Mouse (Mus musculus) urinary bladder, adult 2 months (tissue): ENCODE measurements around the gene Pdlim1. TPM values are rescaled to one million over a fixed set of nuclear protein-coding genes. Genes with fewer than 3 reads are reported as not detected.

Source experiments
- DNase-seq: peaks from one replicate; pipeline ENCODE4 v3.0.0; 2022; ENCODE audit warnings: low spot score
- polyA plus RNA-seq: library from polyadenylated mRNA; depleted of rRNA; stranded (reverse); fragments of >200 nt; gene quantifications from 2 replicates; pipeline ENCODE4 v1.2.3, GENCODE M21; 2012

The Pdlim1 gene
- polyA plus RNA-seq, 1 experiment = 79.7 TPM

DNA sequence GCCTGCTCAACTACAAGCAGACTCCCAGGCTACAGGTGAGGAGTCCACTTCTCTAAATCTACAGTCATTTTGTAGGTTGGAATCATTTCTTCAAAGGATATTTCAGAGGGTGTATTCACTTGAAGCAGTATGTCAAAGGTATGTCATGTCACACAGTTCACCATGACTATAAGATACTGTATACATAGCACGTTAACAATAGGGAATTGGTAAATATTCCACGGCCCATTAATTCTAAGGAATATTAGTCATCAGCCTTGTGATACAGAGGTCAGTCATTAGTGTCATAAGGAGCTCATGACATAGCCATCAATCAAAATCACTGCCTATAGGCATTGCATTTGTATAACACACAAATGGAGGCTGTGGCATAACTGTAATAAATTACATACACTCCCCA lies 13.1 kb upstream of the Pdlim1 start:
- DNase-seq = no peak

- no peak for DNase-seq
Measured at GRCm38 (mm10) chr19:40283415-40283814, 11.8 kb upstream of the Pdlim1 start.

- peak; percentile 9 for DNase-seq
Measured at GRCm38 (mm10) chr19:40278372-40279023, 6.9 kb upstream of the Pdlim1 start.

- DNase-seq = no peak
Measured at GRCm38 (mm10) chr19:40277494-40277893, 5.9 kb upstream of the Pdlim1 start.

GRCm38 (mm10) chr19:40275401-40276188 lies 4.0 kb upstream of the Pdlim1 start:
- no peak for DNase-seq

- no peak for DNase-seq
Measured at GRCm38 (mm10) chr19:40272674-40273073, 1.0 kb upstream of the Pdlim1 start.

DNA sequence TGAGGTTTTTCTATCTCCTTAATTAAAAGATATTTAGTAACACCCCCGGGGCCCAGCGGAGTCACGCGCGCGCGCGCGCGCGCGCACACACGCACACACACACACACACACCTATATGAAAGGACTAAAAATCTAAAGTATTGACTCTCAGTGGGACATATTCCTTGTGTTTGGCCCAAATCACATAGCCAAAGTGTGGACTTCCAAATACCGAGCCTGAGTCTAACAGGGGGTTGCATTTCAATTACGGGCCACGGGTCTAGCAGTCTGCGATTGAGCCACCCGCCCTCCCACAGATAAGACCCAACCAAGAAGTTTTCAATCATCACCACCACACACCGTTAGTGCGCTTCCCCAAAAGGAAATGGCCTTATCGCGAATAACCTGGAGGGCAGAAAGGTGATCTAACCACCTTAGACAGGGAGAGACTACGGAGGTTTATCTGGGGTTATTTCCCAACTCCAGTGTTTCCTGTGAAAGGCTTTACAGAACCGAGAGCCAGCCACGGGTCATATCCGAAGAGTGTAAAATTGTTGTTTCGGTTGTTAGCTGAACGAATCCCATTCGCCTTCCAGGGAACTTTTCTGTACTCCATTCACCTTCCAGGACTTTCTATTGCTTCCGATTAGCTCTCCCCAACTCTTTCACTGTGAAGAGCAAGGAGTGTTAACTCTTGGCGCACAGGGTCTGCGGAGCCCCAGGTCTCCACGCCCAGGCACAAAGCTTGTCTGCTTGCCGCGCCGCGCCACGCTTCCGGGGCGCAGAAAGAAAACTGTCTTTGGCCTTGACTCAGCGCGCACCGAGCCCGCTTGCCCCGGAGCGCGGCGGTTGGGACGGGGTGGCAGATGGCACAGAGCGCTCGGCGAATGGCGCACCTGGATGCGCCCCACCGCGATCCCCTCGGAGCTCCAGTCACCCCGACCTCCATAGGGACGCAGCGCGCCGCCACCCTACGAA lies 1.0 kb downstream of the Pdlim1 start:
- peak; percentile 49 for DNase-seq

GRCm38 (mm10) chr19:40269526-40269925 lies 2.1 kb downstream of the Pdlim1 start:
- no peak for DNase-seq

DNA sequence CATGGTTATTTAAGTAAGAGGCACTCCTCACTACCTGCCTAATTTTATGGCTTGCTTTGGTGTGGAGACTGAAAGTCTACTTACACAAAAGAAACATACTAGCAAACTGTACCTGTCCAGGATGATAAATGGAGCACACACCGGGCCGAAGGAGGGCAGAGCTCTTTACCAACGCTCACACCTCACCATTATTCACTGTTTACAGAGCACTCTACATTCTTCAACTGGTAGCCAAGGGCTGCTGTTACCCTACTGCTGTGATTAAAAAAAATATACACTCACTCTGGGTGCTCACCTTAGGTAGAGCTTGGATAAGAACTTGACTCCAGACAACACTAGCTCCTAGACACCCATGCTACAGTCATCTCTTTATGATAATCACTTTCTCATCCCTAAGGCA lies 3.1 kb downstream of the Pdlim1 start:
- no peak for DNase-seq

DNA sequence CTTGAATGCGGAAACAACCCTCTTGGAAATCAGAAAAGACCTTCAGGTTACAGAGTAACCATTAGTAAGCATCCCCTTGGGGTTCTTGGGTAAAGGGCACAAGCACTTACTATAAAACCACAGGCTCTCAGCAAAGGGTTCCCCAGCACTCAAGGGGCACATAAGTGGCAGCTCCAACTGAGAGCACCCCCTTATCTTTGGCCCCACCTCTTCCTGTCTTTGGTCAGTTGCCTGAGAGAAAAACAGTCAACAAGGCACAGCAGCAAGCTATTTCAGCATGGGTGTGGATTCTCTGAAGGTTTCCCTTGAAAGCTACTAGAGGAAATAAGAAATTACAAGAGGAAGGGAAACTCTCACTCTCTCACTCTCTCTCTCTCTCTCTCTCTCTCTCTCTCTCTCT lies 4.3 kb downstream of the Pdlim1 start:
- no peak for DNase-seq

GRCm38 (mm10) chr19:40259485-40259884 lies 12.2 kb downstream of the Pdlim1 start:
- DNase-seq = no peak

DNA sequence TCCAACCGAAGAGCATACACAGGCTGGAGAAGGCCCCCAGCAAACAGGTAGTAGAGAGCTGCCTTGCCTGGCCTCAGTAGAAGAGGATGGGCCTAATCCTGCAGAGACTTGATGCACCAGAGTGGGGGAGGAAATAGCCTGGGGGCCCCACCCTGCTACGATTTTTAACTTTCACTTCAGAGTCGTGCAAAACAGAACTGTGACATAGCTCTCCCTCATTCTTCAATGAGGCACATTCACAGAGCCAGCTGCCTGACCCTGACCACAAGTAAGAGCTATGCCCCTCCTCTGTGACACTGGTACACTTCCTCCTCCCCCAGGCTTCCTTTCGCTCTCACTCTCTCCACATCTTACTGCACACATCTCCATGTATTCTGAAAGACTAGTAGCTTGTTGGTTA lies 14.2 kb downstream of the Pdlim1 start:
- no peak for DNase-seq

DNA sequence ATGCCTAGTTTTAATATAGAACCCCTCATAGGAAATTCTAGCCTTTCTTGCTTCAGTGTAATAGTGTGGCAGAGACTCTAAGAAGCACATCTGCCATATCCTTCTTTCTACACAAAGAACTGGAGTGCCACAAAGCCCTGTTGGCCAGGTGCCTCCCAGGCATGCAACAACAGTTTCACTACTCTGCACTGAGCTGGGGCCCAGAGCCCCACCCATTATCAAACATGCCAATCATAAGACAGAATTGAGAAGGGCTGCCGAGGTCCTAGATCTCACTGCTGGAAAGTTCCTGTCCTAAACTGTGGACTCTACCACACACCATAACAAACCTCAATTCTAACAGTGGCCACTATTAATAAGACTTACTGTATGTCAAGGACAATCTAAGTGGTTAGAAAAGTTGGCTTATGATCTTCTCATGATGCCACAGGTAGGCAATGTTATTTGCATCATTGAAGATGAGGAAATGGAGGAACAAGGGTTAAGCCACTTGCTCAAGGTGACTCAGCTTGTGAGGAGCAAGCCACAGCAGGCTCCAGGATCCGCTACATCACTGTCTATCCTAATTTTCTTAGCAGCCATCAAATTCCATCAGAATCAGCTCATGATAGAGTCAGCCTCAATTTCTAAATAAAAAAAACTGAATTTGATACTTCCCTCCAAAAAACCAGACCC lies 15.1 kb downstream of the Pdlim1 start:
- no peak for DNase-seq

GRCm38 (mm10) chr19:40255561-40255960 lies 16.1 kb downstream of the Pdlim1 start:
- no peak for DNase-seq

DNA sequence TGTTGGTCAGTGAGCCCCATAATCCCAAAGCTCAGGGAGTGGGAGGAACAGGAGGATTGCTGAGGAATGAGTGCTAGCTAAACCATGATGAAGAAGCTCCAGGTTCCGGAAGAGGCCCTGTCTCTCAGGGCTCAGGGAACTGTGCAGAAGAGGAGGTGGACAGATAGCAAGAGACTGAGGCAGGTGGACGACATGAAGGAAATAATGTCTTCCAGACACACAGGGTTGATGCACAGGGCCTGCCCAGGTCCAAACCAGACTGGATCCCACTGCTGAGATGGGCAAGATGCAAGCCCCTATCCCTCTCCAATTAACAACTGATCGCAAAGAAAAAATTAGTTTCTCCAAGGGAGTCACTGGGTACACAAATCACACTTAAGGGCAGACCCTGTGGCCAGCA lies 16.9 kb downstream of the Pdlim1 start:
- DNase-seq = no peak

- no peak for DNase-seq
Measured at GRCm38 (mm10) chr19:40253768-40254167, 17.9 kb downstream of the Pdlim1 start.

DNA sequence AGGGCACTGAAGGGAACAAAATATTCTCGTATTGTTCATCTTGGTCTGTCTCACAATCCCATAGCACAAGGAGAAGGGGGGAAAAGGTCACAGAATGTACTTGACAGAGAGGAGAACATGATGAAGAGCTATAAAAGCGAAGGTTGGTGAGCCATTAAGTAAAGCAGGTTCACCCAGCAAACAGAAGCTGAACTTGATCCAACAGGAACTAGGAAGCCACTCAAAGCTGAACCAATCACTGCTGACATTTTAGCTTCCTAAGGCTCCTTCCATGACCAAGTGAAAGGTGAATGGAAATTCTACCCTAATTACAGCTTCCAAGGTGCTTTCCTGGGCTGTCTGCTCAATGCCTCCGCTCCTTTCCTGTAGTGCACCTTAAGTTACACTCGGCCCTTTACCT lies 20.5 kb downstream of the Pdlim1 start:
- no peak for DNase-seq

GRCm38 (mm10) chr19:40249352-40249751 lies 22.3 kb downstream of the Pdlim1 start:
- DNase-seq = no peak

DNA sequence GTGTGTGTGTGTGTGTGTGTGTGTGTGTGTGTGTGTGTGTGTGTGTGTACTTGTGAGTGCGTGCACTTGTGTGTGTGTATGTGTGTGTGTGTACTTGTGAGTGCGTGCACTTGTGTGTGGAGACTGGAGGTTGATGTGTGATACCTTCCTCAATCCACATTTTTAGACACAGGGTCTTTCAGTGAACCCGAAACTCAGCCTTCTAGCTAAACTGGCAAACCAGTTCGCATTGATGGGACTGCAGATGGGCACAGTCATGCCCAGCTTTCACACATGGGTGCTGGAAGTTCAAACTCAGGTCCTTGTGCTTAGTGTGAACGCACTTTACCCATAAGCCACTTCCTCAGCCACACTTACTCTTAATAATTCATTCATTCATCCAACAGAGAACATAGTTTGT lies 23.2 kb downstream of the Pdlim1 start:
- no peak for DNase-seq

- DNase-seq = no peak
Measured at GRCm38 (mm10) chr19:40247268-40247666, 24.4 kb downstream of the Pdlim1 start.

- no peak for DNase-seq
Measured at GRCm38 (mm10) chr19:40246646-40247267, 24.9 kb downstream of the Pdlim1 start.
